Mouse (Mus musculus): Measurements from ENCODE around the gene Vwa3a. TPM values are rescaled to one million over a fixed set of nuclear protein-coding genes. Genes with fewer than 3 reads are reported as not detected.
A peak's percentile ranks its signal among the peaks of the same experiment; 100 is the strongest.

Vwa3a gene
- polyA plus RNA-seq, 1 experiment = 0.53 TPM

- WGBS = under 1% methylated on average over 41 of the region's 41 CpGs
- peak; percentile 93 for TF ChIP-seq CTCF (conservative IDR thresholded peaks at IDR 0.05; ENCODE audit: insufficient read depth, insufficient read length, low read depth, low read length)
- no peak for TF ChIP-seq POLR2A (IDR thresholded peaks at IDR 0.05; ENCODE audit: low read depth, low read length)
- H3K4me1 ChIP-seq (ENCODE audit: control insufficient read depth, insufficient read depth, low read length) = peaks cover 4% of the 10 kb centered on the region; the same call in 1 of the 2 replicates
- H3K4me3 ChIP-seq (ENCODE audit: insufficient read depth, low read depth, low read length) = peak overlapping the region; percentile 77
- H3K27me3 ChIP-seq (replicated peaks; ENCODE audit: control insufficient read depth, insufficient read depth, low read length) = no peaks in the 10 kb centered on the region
- H3K27ac ChIP-seq (ENCODE audit: insufficient read depth, low read depth, low read length) = peak overlapping the region; percentile 65; the same call in 1 of the 2 replicates
- peak; percentile 97 for DNase-seq
- H3K36me3 ChIP-seq (ENCODE audit: control insufficient read depth, insufficient read depth, low read length) = no peaks in the 10 kb centered on the region
These were observed 96.6 kb downstream of the Vwa3a start for GRCm38 (mm10) chr7:120835449-120836359.

- H3K27ac ChIP-seq (ENCODE audit: insufficient read depth, low read depth, low read length) = no peak overlapping the region
These were observed 97.2 kb downstream of the Vwa3a start for GRCm38 (mm10) chr7:120836361-120836760.

DNA sequence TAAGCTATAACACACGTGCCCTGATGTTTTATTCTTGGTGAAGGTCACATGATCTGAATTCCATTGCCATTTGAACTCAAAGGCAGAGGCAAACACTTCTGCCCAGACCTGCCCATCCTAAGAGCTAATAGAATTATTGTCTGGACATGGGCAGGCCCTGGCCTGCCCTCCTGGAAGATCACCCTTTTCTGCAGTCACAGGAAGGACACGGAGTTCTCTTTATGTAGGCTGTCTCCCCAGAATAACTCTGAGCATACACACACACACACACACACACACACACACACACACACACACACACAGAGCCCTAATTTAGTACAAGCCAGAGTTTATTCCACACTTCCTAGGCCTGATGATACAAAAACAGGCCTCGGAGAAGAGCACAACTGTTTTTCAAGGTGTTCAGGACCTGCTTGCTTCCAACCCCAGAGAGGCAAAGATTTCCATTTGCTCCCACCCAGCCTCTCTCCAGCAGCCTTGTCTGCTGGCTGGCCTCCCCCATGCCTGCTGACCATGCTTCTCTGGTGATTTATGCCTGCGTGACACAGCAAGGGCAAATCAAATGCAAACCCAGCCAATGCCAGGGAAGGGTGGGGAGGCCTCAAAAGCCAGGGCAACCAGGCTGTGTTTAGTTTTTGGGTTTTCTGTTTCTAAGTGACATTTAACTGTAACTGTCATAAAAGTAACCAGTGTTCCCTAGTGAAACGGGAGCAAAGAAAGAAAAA is 99.5 kb downstream of the Vwa3a start:
- no peak for DNase-seq
- no peak overlapping the region for H3K27ac ChIP-seq (ENCODE audit: insufficient read depth, low read depth, low read length)
- no peaks in the 10 kb centered on the region for H3K36me3 ChIP-seq (ENCODE audit: control insufficient read depth, insufficient read depth, low read length)
- 65% methylated on average over 5 of the region's 5 CpGs for WGBS
- no peaks in the 10 kb centered on the region for H3K4me1 ChIP-seq (ENCODE audit: control insufficient read depth, insufficient read depth, low read length)
- no peaks in the 10 kb centered on the region for H3K27me3 ChIP-seq (replicated peaks; ENCODE audit: control insufficient read depth, insufficient read depth, low read length)
- no peak overlapping the region for H3K4me3 ChIP-seq (ENCODE audit: insufficient read depth, low read depth, low read length)
- no peak for TF ChIP-seq POLR2A (IDR thresholded peaks at IDR 0.05; ENCODE audit: low read depth, low read length)

More at GRCm38 (mm10) chr7:120836361-120836760, 97.2 kb downstream of the Vwa3a start:
- TF ChIP-seq CTCF (conservative IDR thresholded peaks at IDR 0.05; ENCODE audit: insufficient read depth, insufficient read length, low read depth, low read length) (no peak), POLR2A (IDR thresholded peaks at IDR 0.05; ENCODE audit: low read depth, low read length) (no peak)
- H3K4me1 ChIP-seq (ENCODE audit: control insufficient read depth, insufficient read depth, low read length) = peaks cover 2% of the 10 kb centered on the region; the same call in 1 of the 2 replicates
- H3K36me3 ChIP-seq (ENCODE audit: control insufficient read depth, insufficient read depth, low read length) = no peaks in the 10 kb centered on the region
- H3K4me3 ChIP-seq (ENCODE audit: insufficient read depth, low read depth, low read length) = peak overlapping the region; percentile 12; the same call in 1 of the 2 replicates
- peak; percentile 25 for DNase-seq
- 13% methylated on average over 12 of the region's 12 CpGs for WGBS
- no peaks in the 10 kb centered on the region for H3K27me3 ChIP-seq (replicated peaks; ENCODE audit: control insufficient read depth, insufficient read depth, low read length)

DNA sequence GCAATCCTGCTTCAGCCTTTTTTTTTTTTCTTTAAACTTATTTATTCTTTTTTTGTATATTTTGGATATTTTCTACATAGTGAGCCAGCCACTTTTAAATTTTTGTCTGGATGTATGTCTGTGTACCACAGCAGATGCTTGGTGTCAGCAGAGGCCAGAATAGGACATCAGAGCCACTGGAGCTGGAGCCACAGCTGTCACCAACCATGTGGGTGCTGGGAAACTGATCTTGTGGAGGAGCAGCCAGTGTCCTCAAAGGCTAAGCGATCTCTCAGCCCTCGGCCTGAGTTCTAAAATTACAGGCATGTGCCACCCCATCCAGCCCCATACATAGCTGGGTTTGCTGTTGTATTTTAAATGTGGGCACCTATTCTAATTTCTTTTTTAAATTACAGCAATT is 100.7 kb downstream of the Vwa3a start:
- no peak overlapping the region for H3K4me3 ChIP-seq (ENCODE audit: insufficient read depth, low read depth, low read length)
- no peaks in the 10 kb centered on the region for H3K27me3 ChIP-seq (replicated peaks; ENCODE audit: control insufficient read depth, insufficient read depth, low read length)
- 92% methylated on average over 2 of the region's 2 CpGs for WGBS
- no peaks in the 10 kb centered on the region for H3K4me1 ChIP-seq (ENCODE audit: control insufficient read depth, insufficient read depth, low read length)
- H3K36me3 ChIP-seq (ENCODE audit: control insufficient read depth, insufficient read depth, low read length) = no peaks in the 10 kb centered on the region
- DNase-seq = no peak
- TF ChIP-seq CTCF (conservative IDR thresholded peaks at IDR 0.05; ENCODE audit: insufficient read depth, insufficient read length, low read depth, low read length) = no peak
- no peak for TF ChIP-seq POLR2A (IDR thresholded peaks at IDR 0.05; ENCODE audit: low read depth, low read length)
- H3K27ac ChIP-seq (ENCODE audit: insufficient read depth, low read depth, low read length) = no peak overlapping the region

DNA sequence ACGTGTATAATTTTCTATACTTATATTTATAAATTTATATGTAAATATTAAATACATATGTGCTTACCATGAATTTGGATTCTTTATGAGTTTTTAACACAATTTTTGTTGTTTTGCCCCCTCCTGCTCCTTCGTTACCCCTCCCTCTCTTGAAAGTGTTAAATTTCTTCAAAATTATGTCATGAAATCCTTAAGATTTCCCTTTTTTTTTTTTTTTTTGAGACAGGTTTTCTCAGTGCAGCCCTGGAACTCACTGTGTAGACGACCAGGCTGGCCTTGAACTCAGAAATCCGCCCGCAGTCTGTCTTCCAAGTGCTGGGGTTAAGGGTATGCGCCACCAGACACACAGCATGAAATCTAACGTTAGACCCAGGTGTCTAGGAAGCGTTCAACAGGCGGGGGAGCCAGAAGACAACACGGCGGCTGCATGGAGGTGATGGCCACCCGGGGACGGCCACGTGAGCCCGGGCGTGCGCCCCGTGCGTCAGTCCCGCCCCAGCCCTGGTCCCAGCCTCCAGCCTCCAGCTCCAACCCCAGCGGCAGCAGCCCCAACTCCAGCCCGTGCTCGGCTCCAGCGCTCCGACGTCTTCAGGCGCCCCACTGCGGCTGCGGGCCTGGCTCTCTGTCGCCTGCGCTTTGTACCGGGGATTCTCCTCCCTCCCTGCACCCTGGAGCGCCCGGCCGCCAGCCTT is 103.4 kb downstream of the Vwa3a start, which contains the start of gene Eef2k:
Eef2k (plus strand) TSS at position 487 of the 692 bp plus-strand sequence.
- TF ChIP-seq CTCF (conservative IDR thresholded peaks at IDR 0.05; ENCODE audit: insufficient read depth, insufficient read length, low read depth, low read length) (peak; percentile 52; the same call in 1 of the 2 replicates), POLR2A (IDR thresholded peaks at IDR 0.05; ENCODE audit: low read depth, low read length) (no peak)
- WGBS = 4% methylated on average over 35 of the region's 35 CpGs
- H3K27me3 ChIP-seq (replicated peaks; ENCODE audit: control insufficient read depth, insufficient read depth, low read length) = no peaks in the 10 kb centered on the region
- H3K4me1 ChIP-seq (ENCODE audit: control insufficient read depth, insufficient read depth, low read length) = no peaks in the 10 kb centered on the region
- H3K27ac ChIP-seq (ENCODE audit: insufficient read depth, low read depth, low read length) = peak within 1 kb of the TSS; percentile 28
- peak within 1 kb of the TSS; percentile 65 for H3K4me3 ChIP-seq (ENCODE audit: insufficient read depth, low read depth, low read length)
- peak; percentile 91 for DNase-seq
- H3K36me3 ChIP-seq (ENCODE audit: control insufficient read depth, insufficient read depth, low read length) = no peaks in the 10 kb centered on the region

GRCm38 (mm10) chr7:120843037-120843621 is 104.0 kb downstream of the Vwa3a start:
- no peaks in the 10 kb centered on the region for H3K36me3 ChIP-seq (ENCODE audit: control insufficient read depth, insufficient read depth, low read length)
- H3K4me1 ChIP-seq (ENCODE audit: control insufficient read depth, insufficient read depth, low read length) = no peaks in the 10 kb centered on the region
- peak; percentile 76 for DNase-seq
- 1% methylated on average over 40 of the region's 40 CpGs for WGBS
- no peaks in the 10 kb centered on the region for H3K27me3 ChIP-seq (replicated peaks; ENCODE audit: control insufficient read depth, insufficient read depth, low read length)
- peak overlapping the region; percentile 65 for H3K4me3 ChIP-seq (ENCODE audit: insufficient read depth, low read depth, low read length)
- TF ChIP-seq POLR2A (IDR thresholded peaks at IDR 0.05; ENCODE audit: low read depth, low read length) = no peak
- TF ChIP-seq CTCF (conservative IDR thresholded peaks at IDR 0.05; ENCODE audit: insufficient read depth, insufficient read length, low read depth, low read length) = no peak
- peak overlapping the region; percentile 28 for H3K27ac ChIP-seq (ENCODE audit: insufficient read depth, low read depth, low read length)
